Mouse (Mus musculus): ENCODE results near the gene Itpk1.

Gene Itpk1

DNA sequence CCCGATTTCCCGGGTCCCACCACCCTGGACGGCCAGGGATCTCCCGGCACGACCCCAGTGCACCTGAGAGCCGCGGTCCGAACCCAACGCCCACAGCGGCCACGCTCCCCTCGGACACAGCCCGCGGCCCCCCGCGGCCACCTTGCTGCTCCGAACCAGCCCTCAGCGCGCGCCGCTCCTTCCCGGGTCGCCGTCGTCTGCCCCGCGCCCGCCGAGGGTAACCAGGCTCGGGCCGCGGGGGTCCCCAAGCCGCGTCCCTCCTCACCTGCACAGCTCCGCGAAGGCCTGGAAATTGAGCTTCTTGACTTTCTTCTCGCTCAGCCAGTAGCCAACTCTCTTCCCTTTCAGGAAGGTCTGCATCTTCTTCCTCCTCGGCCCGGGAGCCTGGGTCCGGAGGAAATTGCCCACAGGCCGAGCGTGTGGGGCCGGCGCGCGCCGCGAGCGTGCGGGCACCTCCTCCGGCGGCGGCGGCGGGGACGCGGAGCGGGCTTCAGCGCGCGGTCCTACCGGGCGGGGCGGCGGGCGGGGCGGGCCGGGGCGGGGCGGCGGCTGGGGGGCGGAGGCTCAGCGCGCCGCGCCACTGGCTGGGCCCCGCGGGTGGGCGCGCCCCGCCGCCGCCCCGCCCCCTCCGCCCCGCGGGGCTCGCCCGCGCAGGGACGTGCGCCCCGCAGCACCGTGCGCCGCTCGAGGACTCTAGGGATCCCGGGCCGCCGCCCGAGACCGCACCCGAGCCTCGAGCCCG lies at the start of gene Itpk1:
Gene Itpk1, minus strand, starts transcription at position 474 of the 742 bp plus-strand sequence.
- peak; percentile 77 to 87 for DNase-seq

DNA sequence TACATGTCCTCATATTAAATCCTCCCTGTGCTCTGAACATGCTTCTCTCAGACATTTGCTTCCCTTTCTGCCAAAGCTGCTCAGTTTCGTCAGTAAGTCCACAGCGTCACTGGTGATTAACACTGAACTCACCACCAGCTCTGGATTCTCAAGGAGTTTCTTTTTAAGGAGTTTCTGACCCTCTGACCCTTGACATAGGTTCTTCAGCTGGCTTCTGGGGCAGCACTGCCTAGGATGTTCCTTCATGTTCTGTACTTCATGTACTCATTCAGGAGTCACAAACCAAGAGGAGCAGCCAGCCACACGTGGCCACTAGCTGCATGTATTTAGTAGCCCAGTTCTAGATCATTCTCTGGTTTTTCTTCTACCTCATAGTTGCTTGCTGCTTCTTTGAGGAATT lies 43.5 kb upstream of the Itpk1 start:
- no peak for DNase-seq

DNA sequence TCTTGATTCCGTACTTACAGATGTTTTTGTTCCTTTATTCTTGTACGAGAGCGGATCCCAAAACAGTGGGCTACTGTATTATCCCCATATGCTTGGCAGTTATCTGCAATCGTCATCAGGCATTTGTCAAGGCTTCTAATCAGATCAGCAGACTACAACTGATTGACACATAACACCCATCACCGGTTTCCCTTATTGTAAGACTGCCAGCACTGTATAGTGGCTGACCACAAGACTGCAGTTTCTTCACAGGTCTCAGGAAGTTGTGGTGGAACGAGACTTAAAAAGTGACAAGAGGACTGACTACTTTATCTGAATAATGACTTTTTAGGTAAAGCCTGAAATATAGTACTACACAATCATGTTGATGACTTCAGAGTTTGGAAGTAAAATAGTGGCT lies 40.1 kb upstream of the Itpk1 start:
- DNase-seq, result no peak

DNA sequence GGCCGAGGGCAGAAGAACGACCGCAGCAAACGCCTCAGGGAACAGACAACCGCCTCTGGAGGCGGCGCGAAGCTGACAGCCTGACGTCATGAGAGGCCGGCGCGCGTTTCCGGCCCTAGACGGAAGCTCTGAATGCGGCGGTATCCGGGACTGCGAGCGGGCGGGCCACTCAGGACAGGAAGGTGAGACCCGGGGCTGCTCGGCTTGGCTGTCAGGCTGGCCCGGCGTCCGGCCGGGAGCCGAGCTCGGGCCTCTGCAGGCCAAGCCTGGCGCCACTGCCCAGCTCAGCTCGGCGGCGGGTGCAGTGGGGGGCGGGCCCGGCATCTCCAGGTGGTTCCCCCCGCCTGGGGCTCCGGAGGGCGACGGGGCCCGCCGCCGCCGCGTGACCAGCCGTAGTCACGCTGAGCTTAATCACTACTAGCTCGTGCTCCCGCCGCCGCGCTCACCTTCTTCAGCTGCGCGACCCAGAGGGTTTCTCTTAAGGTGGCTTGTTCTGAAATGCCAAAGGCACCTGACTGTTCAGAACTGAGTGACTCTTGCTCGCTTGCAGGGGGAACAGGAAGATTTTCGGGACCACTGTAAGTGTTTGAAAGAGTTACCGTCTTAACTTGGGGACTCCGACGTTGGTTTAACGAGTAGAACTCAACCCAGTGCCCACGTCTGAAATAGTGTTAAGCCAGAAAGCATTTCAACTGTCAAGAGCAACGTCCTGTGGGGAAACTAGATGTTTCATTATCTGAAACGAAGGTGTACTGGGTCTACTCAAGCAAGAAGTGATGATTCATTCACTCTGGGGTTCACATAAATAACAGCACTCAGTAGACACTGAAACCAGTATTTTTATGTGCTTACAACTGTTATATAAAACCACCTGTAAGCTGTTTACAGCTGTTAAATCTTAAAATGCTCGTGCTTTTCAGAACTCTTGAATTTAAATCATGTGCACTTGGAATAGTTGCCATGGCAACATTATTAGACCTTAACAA lies 39.2 kb upstream of the Itpk1 start, which contains the start of the genes Moap1 and Tmem251:
Gene Moap1, minus strand, starts transcription at position 73 of the 986 bp plus-strand sequence.
Gene Tmem251, plus strand, starts transcription at position 174 of the 986 bp plus-strand sequence.
- DNase-seq, result peak; percentile 93 to 94

DNA sequence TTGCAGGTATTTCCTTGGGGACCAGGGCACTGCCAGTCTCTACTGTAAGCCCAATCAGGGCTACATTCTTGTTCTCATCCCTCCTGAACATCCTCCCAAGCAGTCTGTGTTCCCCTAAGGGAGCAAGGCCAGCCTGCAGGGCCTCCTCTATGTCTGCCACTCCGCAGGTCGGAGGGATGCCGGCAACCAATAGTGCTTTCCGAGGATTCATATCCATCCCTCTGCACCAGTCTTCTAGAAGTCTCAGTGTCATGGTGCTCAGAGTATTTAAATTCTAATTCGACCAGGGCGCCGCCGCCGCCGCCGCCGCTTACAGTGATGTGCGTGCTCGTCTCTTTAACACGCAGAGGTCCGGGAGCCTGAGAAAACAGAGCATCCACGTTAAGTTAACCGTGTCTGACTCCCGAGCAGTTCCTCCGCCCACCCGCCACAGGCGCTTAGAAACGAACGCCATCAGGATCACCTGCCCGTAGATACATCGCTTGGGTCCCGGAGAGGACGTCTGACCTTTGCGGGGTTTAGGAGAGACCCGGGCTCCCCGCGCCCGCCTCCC lies 38.4 kb upstream of the Itpk1 start:
- DNase-seq, result peak in 1 of 2 experiments; percentile 51

DNA sequence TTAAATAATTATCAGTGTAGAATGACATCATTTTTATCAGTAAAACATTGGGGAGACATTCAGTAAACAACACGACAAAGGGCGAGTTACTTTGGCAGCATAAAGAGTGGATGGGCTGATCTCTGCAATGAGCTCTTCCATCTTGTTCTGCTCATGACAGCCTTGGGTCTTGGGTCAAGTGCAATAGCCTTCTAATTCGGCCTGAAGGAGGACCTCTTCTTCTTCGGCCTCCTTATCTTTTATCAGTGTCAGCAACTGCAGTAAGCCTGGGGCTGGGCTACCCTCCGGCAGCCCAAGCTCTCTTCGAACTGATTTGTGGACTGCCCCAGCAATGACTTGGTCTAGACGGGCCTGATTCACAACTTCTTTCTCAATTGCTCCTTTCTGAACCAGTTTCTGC lies 37.3 kb upstream of the Itpk1 start:
- DNase-seq, result no peak

DNA sequence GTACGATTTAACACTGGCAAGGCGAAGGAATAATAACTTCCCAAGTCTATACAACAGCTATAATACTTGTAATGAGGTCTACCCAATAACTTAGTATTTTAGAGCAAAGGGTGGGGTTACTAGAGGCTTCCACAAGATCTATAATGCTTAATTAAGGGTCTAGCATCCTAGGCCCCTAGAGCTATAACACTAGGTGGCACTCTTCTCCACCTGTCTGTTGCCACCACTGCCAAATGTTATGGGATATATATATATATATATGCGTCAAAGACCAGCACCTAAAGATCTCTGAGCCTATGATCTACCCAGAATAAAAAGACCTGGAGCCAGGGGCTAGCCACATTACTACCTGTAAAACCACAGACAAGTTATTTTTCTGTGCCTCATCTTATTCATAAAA lies 35.6 kb upstream of the Itpk1 start:
- peak in 1 of 2 experiments; percentile 32 for DNase-seq

DNA sequence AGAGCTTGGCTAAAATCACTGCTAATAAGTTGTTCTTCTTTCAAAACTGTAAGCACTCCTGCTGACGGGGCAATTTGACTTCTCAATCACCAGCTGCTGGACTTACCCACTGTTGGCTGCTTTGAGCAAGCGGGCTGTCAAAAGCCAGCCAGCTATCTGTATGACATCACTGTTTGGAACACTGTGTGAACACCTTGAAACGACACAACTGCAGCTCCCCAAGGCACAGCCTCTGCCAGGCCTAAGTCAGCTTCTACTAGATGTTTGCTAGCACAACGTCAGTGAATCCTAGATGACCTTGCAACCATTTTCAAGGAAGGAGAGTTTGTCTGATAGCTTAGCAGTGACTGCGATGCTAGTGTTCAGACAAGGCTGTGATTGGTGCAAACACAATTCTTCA lies 34.4 kb upstream of the Itpk1 start:
- DNase-seq, result no peak

DNA sequence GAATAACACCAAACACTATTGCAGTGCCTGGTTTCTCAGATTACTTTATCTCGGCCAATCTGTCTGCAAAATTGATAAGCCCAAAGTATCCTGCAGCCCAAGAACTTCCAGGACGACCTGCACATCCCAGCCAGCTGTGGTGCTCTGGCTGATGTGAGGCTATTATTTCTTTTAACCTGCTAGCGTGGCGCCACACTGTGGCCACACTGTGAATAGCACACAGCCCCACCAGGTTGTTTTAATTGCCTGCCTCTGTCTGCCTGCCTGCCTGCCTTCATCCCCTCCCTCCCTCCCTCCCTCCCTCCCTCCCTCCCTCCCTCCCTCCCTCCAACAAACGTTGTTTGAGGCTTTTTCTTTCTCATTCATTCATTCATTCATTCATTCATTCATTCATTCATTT lies 28.7 kb upstream of the Itpk1 start:
- peak in 1 of 2 experiments; percentile 57 for DNase-seq

DNA sequence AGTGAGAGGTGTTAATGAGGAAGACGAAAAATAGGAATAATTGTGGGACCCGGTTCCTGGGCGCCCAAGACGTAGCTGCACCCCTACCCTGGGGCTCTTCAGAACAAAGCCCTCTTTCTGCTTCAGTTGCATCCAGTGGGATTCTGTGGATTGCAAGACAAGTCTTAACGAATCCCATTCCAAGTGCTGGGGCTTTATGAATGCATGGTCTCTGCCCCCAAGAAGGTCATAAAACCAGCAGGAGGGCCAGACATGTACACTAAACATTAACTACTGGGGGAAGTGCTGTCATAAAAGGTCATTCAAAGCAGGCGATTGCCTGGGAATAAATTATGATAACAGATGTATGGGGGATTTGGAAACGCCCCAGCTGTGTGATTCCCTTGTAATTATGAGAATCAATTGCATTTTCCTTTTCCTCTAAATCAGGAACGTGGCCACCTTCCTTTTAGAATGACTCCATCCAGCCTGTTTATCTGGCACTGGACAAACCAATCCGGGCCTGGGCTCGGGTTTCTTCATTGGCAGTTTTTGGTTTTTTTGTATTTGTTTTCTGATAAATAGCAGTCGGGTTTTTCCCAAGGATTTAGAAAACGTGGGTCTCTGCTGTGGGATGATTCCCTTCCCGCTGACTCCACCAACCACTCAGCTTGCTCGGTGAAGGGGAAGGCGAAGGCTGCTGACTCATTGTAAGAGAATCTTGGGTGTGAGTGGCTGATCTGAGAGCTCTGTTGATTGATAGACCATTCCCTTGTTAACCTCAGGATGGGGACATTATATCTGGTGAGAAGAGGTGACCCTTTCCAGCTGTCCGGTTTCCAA lies 26.3 kb upstream of the Itpk1 start:
- no peak for DNase-seq

DNA sequence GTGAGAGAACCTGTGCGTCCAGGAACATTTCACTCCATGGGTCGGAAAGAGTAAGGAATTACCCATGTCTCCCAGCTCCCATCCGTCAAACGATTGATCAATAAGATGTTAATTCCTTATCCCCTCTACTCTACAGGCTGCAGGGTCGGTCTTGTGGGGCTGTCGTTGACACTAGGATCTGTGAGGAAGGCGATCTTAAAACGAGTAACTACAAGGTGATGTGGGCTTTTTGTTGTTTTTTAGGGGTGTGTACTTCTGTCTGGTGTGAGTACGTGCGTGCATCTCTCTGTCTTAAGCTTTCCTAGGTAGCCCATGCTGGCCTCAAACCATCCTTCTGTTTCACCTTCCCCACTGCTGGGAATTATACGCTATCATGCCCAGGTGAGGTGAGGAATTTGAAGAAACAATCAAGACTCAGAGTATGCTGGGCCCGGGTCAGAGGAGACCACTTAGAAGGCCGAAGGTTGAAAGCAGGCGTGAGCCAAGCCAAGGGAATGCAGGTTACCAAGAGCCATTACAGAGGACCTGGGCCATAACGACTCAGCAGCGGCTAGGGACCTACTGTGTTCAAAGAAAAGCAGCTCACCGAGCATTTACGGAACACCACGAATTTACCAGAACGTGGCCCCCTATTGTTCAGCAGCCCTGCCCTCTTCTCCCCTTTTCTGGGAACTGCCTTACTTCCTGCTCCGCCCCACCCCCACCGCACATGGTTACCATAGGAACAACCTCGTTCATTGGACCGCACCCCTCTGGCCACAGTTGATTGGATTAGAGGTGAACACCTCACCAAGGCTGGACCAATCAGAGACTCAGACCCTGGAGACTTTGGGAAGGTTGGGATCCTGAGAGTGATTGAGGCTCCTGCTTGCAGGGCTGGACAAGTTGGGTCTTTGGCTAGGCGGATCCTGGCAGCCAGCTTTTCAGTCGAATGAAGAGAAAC lies 25.4 kb upstream of the Itpk1 start:
- peak; percentile 81 to 91 for DNase-seq

DNA sequence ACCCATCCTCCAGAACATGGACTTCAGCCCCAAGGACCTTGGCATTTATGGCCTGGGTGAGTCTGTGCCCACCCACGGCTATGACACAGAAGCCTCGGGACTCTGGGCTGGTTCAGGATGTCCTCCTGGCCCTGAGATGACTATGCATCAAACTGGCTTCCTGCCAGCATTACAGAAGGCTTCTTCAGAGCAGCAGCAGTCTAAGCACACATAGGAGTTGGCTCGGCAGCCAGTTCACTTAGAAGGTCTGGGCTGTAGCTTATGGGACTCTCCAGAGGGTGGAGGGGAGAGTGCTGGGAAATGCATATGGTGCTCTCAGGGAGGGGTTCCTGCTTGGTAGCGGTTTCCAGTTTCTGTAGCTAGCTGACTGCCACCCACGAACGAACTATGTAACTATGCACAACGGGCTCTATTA lies 21.0 kb upstream of the Itpk1 start:
- DNase-seq, result no peak

DNA sequence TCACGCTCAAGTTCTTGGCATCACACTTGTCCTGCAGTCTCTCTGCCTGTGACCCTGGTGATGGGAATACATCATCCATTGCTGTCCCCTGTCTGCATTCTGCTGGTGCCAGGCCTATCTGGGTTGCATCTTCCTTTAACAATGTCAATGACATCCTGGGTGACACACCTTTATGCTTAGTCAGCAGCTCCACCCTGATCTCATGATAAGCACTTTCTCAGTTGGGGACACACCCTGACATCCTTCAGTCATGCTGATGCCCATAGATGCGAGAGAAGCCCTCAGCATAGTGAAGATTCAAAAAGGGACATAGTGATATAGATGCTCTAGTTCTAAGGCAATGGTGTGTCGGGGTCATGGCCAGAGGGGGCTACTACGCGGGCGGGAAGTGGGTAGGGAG lies 20.4 kb upstream of the Itpk1 start:
- no peak for DNase-seq

DNA sequence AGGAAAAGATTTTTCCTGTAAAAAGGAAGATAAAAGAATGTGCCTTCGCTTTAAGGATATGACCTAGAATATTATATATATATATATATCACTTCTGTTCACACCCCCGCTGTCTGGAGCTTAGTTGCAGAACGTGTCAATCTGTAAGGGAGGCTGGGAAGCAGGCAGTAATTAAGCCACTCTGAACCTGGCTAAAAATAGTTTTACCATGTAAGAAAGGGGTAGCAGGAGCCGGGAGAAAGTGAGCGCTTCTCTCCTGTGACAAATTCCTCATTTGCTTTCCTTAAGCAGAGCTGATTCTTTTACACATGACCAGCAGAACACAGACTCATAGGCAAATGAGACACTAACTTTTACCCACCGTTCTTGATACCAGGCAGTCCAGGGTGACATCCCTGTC lies 19.1 kb upstream of the Itpk1 start:
- no peak for DNase-seq

DNA sequence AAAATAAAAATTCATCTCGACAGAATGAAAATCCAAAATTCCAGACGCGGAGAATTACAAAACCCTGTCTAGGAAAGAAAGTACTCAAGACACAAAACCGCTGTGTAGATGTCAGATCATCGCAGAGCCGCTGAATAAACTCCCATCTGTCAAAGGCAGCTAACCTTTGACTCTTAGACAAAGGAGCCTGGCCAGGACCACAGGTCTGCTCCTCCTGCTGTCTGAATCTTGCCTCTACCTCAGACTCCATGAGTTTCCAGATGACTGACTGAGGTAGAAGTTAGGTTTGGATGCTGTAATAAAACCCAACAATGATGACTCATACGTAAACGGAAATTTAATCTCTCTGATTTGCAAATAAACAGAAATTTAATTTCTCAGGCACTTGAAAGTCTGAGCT lies 18.2 kb upstream of the Itpk1 start:
- no peak for DNase-seq

DNA sequence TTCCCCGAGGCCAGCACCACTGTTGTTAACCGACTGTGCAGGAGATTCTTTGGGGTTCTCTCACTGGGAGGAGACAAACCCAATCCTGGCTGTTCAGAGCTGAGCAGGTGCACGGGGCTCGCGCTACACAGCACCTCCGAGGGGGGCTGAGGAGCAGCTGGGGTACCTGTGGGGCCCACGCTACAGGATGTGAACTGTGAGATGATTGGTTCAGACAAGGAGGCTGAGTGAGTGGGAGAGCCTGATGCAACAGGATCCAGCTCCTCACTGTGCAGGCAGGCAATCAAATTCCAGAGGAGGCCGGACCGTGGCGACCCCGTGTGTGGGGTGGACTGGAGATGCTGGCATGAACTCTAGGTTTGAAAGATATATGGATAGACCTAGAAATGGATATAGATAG lies 17.7 kb upstream of the Itpk1 start:
- no peak for DNase-seq

DNA sequence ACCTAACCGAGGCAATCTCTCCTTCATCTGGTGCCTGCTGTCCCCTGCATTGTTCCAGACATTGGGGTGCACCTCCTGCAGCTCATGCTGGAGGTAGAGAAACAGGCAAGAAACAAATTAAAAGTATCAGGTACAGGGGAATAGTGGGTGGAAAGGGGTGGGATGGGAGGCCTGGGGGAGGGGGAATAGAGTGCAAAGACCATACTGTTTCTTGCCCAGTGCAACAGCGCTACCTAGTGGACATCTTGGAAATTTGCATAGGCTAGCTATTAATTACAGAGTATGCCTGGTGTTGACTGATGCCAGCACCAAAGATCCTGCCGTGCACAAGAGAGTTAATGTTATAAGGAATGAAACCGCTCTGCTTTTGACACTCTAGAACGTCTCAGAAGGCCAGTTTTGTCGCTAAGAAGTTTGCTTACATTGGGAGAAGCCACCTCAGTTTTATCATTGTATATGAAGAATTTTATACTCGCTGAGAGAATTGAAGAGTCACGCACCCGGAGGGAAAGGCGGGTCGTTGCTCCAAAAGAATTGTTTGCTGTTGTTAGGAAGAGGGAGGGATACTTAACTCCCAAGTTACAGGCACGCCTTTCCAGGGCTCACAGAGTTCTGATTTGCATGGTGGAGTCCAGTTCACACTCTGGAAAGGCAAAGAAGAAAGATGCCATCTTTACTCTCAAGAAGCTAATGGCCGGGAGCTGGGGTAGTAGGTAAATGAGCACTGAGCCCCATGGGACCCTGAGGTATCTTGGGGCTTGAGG lies 15.0 kb upstream of the Itpk1 start:
- peak; percentile 61 to 69 for DNase-seq

DNA sequence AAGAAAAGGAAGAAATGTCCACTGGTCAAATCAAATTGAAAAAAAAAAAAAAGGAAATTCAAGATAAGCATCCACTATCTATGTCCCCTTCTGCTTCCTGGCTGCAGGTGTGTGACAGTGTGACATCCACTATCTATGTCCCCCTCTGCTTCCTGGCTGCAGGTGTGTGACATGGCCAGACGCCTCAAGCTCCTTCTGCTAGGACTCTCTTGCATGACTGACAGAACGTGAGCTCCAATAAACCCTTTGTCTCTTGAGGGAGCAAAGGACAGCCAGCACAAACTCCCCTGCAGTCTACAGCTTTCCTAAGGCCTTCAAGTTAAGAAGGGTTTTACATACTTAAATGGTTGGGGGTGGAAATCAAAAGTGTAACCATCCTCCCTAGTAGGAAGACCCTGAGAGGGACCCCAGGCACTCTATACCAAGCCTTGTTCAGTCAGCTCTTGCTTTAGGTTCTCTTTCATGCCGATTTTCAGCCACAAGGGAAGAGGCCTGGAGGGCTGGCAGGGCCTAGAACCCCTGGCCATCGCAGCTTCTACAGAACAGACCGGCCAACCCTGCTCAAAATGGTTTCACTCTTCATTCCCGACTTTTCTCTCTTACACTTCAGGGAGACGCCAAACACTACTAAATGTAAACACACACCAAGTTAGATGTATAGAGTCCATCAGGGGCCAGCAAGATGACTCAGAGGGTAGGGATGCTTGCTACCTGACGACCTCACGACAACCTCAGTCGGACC lies 10.1 kb upstream of the Itpk1 start:
- no peak for DNase-seq

DNA sequence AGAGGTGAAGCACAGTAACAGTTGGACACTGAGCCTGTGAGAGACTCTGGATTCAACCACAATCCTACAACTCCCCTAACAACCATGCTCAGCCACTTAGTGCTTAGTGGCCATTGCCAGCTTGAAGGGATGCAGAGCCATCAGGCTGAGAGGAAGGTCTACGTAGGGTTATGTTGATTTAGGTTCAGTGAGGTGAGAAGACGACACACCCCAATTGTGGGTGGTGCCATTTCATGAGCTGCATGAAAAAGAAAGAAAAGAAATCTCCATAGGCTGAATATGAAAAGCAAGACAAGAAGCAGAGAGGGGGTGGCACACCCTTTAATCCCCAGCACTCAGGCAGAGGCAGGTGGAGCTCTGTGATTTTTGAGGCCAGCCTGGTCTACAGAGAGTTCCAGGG lies 9.4 kb upstream of the Itpk1 start:
- no peak for DNase-seq

Measured in cerebellum, postnatal 25 days (tissue).